Mouse (Mus musculus): ENCODE results near the gene Ccl2.

- TF ChIP-seq CTCF (IDR thresholded peaks at IDR 0.05; ENCODE audit: low read depth, low read length), result no peak
- no peak for TF ChIP-seq POLR2A (IDR thresholded peaks at IDR 0.05; ENCODE audit: borderline replicate concordance, low read depth, low read length)
These were observed 14.0 kb upstream of the Ccl2 start for GRCm38 (mm10) chr11:82021406-82021805.

Data from bone marrow macrophage, adult 2 months (primary cell).